Mouse (Mus musculus): ENCODE data around the gene Meis2.

Gene Meis2

DNA sequence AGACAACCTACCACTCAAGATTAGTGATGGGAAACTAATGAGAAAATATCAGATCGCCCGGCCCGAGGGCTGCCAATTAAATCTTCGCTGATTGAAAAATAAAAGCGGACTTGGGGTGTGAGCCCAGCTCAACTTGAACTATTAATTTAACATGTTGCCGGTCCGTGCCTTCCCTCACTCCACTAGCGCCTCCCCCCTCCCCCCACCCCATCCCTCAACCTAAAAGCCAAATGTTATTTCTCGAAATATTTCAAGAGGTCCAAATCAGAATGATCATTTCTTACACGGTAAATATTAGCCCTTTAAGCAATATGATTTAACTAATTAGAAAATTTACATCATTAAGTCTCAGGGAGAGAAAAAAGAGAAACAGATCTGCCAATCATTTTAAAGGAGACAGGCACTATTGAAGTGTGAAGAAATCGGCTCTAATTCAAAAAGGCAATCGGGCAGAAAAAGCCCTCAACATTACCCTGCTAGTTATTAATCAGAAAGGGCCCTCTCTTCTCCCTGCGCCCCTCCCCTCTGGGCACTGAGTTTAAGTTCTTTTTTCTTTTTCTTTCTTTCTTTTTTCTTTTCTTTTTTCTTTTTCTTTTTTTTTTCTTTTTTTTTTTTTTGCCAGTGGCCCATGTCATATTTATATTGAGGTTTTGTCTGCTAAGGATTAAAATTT is 209.1 kb downstream of the Meis2 start:
- no peak for DNase-seq (ENCODE audit: low read depth, low spot score)

DNA sequence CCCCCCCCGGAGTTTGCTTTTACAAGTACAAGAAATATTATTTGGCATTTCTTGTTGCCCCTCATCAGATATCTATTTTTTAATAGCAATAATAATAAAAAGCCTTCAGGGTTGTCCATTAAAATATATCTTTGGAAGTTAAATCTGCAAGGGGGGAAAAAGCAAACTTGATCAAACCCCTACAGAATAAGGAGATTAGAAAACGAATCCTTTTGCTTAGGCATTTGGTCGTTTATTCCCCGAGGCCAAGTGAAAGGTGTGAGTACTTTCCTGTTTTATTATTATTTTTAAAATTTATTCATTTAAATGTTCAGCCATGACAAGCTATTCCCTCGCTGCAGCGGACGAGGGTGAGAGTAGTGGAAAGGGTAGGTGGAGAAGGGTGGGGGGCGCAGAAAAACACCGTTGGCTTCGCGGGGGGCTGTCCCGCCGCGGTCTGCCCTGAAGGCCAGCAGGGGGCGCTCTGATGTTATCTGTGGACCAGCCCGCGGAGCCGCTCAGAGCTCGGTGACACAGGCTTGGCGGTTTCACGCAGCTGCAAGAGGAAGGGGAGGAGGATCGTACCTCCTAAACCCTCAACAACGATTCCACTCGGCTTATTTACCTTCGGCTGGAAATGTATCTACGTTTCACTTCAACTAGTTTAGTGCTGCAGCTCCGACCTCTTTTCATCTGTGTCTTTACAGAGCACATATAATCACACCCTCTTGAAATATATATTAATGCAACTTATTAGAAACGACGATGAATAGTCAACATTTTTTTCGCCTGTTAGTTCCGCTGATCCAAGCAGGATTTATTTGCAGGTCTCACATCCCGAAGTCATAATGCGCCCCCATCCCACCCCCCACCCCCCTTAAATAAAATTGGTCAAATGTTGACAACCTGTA is 209.9 kb downstream of the Meis2 start:
- DNase-seq (ENCODE audit: low read depth, low spot score), result peak; percentile 75

DNA sequence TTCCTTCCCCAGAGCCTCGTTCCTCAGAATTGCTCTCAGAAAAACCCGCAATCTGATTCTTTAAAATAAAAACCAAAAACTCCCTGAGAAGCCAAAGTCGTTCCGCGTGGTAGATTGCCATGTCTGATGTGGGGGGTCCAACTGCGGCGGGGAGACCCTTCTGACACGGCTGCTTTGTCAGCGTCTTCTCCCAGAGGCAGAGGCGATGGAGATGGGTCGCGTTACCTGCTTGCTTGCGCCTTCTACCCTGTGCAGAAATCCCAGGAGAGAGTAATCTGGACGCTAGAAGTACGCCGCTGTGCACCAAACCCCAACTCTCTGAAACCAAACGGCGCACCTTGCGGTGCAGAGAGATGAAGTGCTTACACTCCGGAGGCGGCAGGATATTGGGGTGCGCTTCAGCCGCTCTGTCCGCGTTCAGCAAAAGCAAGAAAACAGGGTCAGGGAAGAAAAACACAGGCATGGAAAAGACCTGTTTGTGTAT is 210.8 kb downstream of the Meis2 start:
- DNase-seq (ENCODE audit: low read depth, low spot score), result no peak

DNA sequence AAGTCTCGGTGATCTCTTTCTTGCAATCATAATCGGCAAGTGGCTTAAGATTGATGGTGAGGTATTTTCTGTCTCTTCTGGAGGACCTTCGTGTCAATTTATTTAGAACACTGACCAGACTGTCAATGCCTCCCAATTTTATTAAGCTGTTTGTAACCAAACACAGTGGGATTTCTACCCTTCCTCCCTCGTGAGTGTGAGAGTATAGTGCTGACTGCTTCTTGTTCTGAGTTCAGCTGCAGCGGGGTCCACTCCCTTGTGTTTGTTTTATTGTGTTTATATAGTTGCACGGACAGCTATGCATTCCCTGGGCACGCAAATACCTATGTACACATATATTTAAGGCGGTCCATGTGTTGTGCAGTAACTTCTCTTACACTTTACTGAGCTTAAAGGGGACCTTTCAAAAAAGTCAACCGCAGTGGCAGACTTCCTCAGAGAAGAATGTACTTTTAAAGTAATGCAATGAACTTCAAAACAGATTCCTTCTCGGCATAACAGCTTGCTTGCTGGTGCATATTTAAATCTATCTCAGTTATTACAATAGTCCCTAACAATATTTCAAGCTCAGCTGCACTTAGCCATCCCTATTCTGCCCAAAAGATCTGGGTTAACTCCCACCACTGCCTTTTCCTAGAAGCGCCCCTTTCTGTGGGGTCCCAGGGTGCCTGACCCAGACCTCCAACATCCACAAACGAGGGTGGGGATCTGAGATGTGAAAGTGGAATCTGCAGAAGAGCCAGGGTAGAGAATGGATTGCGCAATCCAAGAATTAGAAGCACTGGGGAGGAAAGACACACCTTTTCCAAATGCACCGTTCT is 211.4 kb downstream of the Meis2 start:
- DNase-seq (ENCODE audit: low read depth, low spot score), result no peak

DNA sequence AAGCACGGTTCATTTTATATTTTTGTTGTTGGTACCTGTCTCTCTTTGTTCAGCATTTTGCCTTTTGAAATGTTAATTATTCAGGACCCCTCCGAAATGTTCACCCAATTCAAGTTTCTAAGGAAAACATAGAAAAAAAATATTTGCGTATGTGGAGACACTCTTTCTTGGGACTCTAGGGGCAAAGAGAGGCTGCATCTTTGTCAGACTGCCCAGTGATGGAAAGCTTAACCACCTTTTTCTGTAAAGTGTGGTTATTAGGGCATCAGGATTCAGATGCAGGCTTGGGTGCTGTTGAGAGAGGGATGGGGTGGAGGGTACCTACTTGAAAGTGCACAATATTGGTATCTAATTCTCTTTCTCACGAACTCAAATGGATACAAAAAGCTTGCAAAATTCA is 212.4 kb downstream of the Meis2 start:
- no peak for DNase-seq (ENCODE audit: low read depth, low spot score)

DNA sequence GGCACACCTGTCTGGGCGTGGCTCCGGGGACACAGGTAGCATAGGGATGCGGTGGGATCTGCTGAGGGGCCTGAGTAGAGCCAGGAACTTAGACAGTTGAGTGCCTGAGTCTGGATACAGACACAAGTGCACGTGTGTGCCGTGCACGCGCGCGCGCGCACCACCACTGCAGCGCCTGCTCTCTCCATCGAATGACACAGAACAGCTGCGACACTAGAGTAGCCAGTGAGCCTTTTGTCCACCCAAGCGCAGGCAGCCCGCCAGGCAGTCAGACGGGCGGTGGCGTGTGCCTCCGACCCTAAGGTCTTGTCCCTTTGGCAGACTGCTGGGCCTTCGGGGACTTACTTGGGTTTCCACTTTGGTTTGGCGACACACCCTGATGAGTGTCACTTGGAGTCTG is 213.0 kb downstream of the Meis2 start:
- no peak for DNase-seq (ENCODE audit: low read depth, low spot score)

DNA sequence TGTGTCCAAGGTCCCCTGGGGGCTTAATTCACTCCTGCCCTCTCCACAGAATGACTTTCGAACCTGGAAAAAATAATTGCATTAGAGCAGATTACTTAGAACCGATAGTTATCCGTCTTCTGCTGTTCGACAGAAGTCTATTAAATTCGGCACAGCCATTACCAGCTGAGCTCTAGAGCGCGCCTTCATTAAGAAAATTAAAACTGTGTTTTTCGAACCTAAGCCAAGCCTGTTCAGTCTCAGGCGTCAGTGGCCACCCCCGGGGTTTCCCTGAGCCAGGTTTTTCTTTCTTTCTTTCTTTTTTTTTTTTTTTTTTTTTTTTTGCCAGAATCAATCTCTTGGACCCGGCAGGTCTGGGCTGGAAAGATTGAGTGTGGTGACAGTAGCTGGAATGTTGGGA is 213.5 kb downstream of the Meis2 start:
- DNase-seq (ENCODE audit: low read depth, low spot score), result no peak

DNA sequence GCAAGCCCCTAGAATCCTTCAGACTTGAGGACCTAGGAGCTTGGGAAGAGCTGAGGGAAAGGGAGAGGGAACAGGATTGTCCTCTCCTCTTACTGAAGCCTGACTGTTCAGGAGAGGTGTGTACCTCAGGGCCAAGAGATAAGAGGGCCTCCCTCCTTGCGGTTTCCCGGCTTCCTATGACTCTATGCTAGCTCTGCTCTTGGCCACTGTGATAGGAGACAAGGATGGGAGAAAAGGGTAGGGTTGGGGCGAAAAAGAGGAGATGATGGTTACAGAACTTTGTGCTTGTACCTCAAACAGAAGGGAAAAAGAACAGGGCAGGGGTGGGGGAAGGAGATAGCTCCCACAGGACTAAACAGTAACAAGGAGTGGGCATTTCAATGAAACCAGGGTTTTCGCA is 214.7 kb downstream of the Meis2 start:
- DNase-seq (ENCODE audit: low read depth, low spot score), result no peak

DNA sequence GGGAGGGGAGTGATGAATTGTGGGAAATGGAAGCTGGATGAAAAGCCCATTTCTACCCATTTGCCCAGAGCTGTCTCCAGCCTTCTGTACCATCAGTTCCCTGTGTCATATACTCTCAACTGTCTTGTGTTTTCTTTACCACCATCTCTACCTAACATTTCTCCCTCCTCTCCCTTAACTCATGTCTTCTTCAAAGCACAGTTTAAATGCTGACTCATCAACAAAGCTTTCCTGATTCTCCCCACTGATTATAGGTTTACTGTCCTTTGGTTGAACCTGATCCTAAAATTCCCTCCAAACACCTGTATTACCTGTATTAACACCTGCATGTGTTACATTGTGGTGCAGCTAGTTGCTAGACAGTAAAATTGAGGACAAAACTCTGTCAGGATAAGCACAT is 222.8 kb downstream of the Meis2 start:
- no peak for DNase-seq (ENCODE audit: low read depth, low spot score)

DNA sequence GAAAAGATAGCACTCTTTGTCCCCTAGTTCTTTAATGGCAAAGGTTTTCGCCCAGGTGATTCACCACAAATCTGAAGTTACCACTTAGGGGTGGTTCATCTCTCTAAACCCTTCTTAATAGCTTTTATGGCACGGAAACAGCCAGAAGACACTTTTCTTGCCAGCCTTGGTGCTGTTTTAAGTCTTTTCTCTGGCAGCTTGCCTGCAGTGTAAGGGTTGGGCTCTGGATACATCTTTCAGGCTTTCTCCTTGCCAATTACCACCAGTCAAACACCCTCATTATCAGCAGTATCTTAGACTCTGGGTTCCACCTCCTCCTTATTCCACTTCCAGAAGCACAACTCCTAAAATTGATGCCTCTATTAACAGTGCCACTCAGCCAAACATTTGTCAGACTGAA is 229.6 kb downstream of the Meis2 start:
- DNase-seq (ENCODE audit: low read depth, low spot score), result no peak

DNA sequence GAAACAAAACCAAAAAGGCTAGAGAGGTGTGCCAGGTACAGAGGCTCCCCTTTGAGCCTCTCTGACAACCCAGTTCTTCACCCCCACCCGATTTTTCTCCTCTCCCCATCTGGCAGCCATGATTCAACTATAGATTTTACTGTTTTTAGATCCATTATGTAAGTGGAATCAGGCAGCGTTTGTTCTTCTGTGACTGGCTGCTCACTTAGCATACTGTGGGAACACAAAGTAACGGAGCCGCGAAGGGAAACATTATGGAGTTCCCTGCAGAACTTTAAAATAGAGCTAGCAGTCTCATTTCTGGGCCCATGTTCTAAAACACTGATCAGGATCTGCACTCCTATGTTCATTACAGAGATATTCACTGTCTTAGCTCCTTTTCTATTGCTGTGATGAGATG is 243.3 kb downstream of the Meis2 start:
- DNase-seq (ENCODE audit: low read depth, low spot score), result no peak

DNA sequence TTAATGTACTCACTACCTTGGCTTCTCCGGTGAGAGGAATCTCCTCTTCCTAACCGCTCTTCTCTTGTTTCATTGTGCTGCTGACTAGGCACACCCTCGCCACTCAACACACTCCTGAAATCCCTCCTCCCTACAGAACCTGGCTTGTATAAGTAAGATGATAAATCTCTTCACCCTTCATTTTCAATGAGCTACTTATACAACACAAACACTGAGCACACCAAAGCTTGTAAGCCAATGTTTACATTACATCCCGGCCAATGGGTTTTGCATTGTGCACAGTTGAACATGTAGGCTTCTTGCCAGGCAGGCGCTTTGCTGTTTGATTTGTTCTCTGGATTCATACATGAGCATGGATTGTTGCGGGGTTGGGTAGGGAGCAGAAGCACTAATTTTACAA is 247.7 kb downstream of the Meis2 start:
- DNase-seq (ENCODE audit: low read depth, low spot score), result no peak

DNA sequence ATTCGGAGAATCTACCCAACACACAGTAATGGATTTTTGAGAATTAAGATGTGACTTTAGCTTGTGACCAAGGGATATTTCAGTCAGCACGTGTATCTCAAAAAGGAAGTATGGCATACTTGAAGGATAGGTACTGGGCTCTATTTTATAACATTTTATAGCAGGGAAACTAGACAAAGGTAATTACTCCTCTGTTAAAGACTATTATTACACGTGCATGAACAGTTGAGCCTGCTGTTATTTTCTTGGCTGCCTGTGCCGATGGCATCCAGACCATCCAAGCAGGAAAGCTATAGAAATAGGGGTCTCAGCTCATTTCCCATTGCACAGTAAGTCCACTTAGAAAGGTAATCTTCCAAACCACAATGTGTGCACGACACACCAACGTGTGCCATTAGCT is 251.9 kb downstream of the Meis2 start:
- DNase-seq (ENCODE audit: low read depth, low spot score), result no peak

DNA sequence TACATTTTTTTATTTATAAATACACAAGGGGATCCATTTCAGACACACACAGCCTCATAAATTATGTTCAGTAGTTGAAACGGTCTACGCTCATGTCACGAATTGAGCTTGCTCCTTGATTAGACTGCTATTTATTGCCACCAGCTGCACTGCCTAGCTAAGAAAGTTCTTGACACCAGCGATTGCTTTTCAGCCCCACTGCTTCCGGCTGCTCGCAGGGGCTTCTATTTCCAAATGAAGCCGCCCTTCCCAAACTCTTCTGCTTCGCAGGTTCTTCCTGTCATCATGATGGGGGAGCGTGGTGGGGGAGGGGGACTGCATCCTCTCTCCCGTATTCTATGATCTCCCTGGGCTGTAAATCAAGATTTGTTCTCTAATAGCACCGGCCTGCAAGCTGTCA is 252.3 kb downstream of the Meis2 start:
- DNase-seq (ENCODE audit: low read depth, low spot score), result no peak

Data from retina, postnatal 7 days (tissue).